Mouse (Mus musculus) lung, postnatal 36 days (tissue): ENCODE measurements around the gene Pafah1b2.

Experiments
- DNase-seq: peaks from one replicate; pipeline ENCODE4 v3.0.0; 2022; ENCODE audit warnings: mixed read lengths

Gene Pafah1b2

GRCm38 (mm10) chr9:45979778-45980177 is 32.7 kb downstream of the Pafah1b2 start:
- DNase-seq = no peak

- peak; percentile 37 for DNase-seq
Measured at GRCm38 (mm10) chr9:45976884-45977283, 35.6 kb downstream of the Pafah1b2 start.

- DNase-seq = no peak
Measured at GRCm38 (mm10) chr9:45963577-45963976, 48.9 kb downstream of the Pafah1b2 start.

- peak; percentile 67 for DNase-seq
Measured at GRCm38 (mm10) chr9:45961855-45962254, 50.6 kb downstream of the Pafah1b2 start.

- DNase-seq = peak; percentile 58
Measured at GRCm38 (mm10) chr9:45959661-45960060, 52.8 kb downstream of the Pafah1b2 start.

- DNase-seq = no peak
Measured at GRCm38 (mm10) chr9:45958851-45959250, 53.6 kb downstream of the Pafah1b2 start.

GRCm38 (mm10) chr9:45958023-45958670 is 54.3 kb downstream of the Pafah1b2 start:
- no peak for DNase-seq

- DNase-seq = peak; percentile 94
Measured at GRCm38 (mm10) chr9:45955107-45955963, 57.2 kb downstream of the Pafah1b2 start, which contains the start of gene Sidt2. Gene Sidt2 (minus strand): TSS chr9:45955258.

GRCm38 (mm10) chr9:45954294-45955106 is 58.0 kb downstream of the Pafah1b2 start:
- DNase-seq = peak; percentile 45

GRCm38 (mm10) chr9:45953511-45954293 is 58.8 kb downstream of the Pafah1b2 start:
- peak; percentile 45 for DNase-seq

- DNase-seq = no peak
Measured at GRCm38 (mm10) chr9:45952890-45953289, 59.6 kb downstream of the Pafah1b2 start.

GRCm38 (mm10) chr9:45952057-45952456 is 60.4 kb downstream of the Pafah1b2 start:
- no peak for DNase-seq

- DNase-seq = no peak
Measured at GRCm38 (mm10) chr9:45946872-45947183, 65.7 kb downstream of the Pafah1b2 start.

- no peak for DNase-seq
Measured at GRCm38 (mm10) chr9:45946182-45946871, 66.2 kb downstream of the Pafah1b2 start.

GRCm38 (mm10) chr9:45945721-45946120 is 66.8 kb downstream of the Pafah1b2 start:
- no peak for DNase-seq

GRCm38 (mm10) chr9:45944506-45945400 is 67.7 kb downstream of the Pafah1b2 start:
- DNase-seq = peak; percentile 38

- no peak for DNase-seq
Measured at GRCm38 (mm10) chr9:45943628-45944505, 68.6 kb downstream of the Pafah1b2 start.

GRCm38 (mm10) chr9:45942916-45943315 is 69.6 kb downstream of the Pafah1b2 start:
- DNase-seq = no peak

GRCm38 (mm10) chr9:45942464-45942863 is 70.0 kb downstream of the Pafah1b2 start:
- no peak for DNase-seq
